7 mouse cellular contexts compared by ENCODE assay signal in genomic region chr19:55743557-55744441, GRCm38 (mm10). TPM values are rescaled to one million over a fixed set of nuclear protein-coding genes. Genes with fewer than 3 reads are reported as not detected.
DNase-seq lines count a peak whose midpoint lies in the region; ATAC-seq and TF ChIP-seq lines count a peak whose summit lies in the region.

No protein-coding gene starts in this region.

- peak overlapping the region; percentile 79 for H3K4me3 ChIP-seq in intestine, embryonic 15.5 days (replicated peaks)
- H3K4me3 ChIP-seq in midbrain, embryonic 16.5 days (ENCODE audit: low read depth, low read length): peak overlapping the region; percentile 62
- peak overlapping the region; percentile 96 for H3K4me3 ChIP-seq in testis, adult 2 months (ENCODE audit: control insufficient read depth, low read depth, low read length)

- peak overlapping the region; percentile 81 for H3K4me2 ChIP-seq in intestine, embryonic 15.5 days (replicated peaks)
- H3K4me2 ChIP-seq in midbrain, embryonic 16.5 days (ENCODE audit: low read length): peak overlapping the region; percentile 65

- no peak for TF ChIP-seq POLR2A in testis, adult 2 months (IDR thresholded peaks at IDR 0.05; ENCODE audit: control insufficient read depth, low read depth, low read length)

- H3K36me3 ChIP-seq in intestine, embryonic 15.5 days: no peaks in the 10 kb centered on the region
- no peaks in the 10 kb centered on the region for H3K36me3 ChIP-seq in midbrain, embryonic 16.5 days (ENCODE audit: control insufficient read depth, insufficient read depth, low read length)
- no peaks in the 10 kb centered on the region for H3K36me3 ChIP-seq in testis, adult 2 months (ENCODE audit: control insufficient read depth, insufficient read depth, low read length)

- DNase-seq in T-cell, adult 2 months (ENCODE audit: low spot score): peak; percentile 7
- peak; percentile 23 to 37 for DNase-seq in cerebellum, postnatal 25 days
- peak; percentile 56 to 64 for DNase-seq in gastrocnemius, postnatal 36 days
- DNase-seq in liver: peak; percentile 47

- H3K27ac ChIP-seq in intestine, embryonic 15.5 days: peak overlapping the region; percentile 95
- peak overlapping the region; percentile 98 for H3K27ac ChIP-seq in midbrain, embryonic 16.5 days (ENCODE audit: low read length)
- peak overlapping the region; percentile 78 for H3K27ac ChIP-seq in testis, adult 2 months (ENCODE audit: control insufficient read depth, insufficient read depth, low read depth, low read length)

- H3K9ac ChIP-seq in intestine, embryonic 15.5 days: peak overlapping the region; percentile 91
- H3K9ac ChIP-seq in midbrain, embryonic 16.5 days (ENCODE audit: low read depth, low read length): peak overlapping the region; percentile 93

- H3K9me3 ChIP-seq in intestine, embryonic 15.5 days: no peaks in the 10 kb centered on the region
- no peaks in the 10 kb centered on the region for H3K9me3 ChIP-seq in midbrain, embryonic 16.5 days (replicated peaks; ENCODE audit: control insufficient read depth, low read length, poor library complexity, severe bottlenecking)

- no peaks in the 10 kb centered on the region for H3K27me3 ChIP-seq in intestine, embryonic 15.5 days (replicated peaks)
- H3K27me3 ChIP-seq in midbrain, embryonic 16.5 days (ENCODE audit: control insufficient read depth, insufficient read depth, low read depth, low read length): no peaks in the 10 kb centered on the region
- peaks cover 11% of the 10 kb centered on the region for H3K27me3 ChIP-seq in testis, adult 2 months (ENCODE audit: control insufficient read depth, insufficient read depth, low read length)

- H3K4me1 ChIP-seq in intestine, embryonic 15.5 days (replicated peaks): peaks cover 49% of the 10 kb centered on the region
- H3K4me1 ChIP-seq in midbrain, embryonic 16.5 days (ENCODE audit: control insufficient read depth, insufficient read depth, low read length): peaks cover 16% of the 10 kb centered on the region
- peaks cover 16% of the 10 kb centered on the region for H3K4me1 ChIP-seq in testis, adult 2 months (ENCODE audit: control insufficient read depth, insufficient read depth, low read length)

- intact Hi-C loops in gastrocnemius, postnatal 36 days (cut with DNase I): loop anchor here (5.0 to 10.0 kb wide), 4 partner anchors 61 to 149 kb away; no protein-coding TSS in a partner anchor

- no peak for TF ChIP-seq CTCF in testis, adult 2 months (IDR thresholded peaks at IDR 0.05; ENCODE audit: control insufficient read depth, insufficient read depth, insufficient replicate concordance, low read depth, low read length)

- ATAC-seq in intestine, embryonic 15.5 days: peak; percentile 55
- ATAC-seq in midbrain, embryonic 16.5 days: peak; percentile 39

- WGBS in intestine, embryonic 15.5 days: under 1% methylated on average over 47 of the region's 47 CpGs
- 1% methylated on average over 47 of the region's 47 CpGs for WGBS in midbrain, embryonic 16.5 days

RNA-seq across cellular contexts. Expression of gene Tcf7l2, which starts 2.2 kb away (rescaled TPM):
- total RNA-seq in gastrocnemius, postnatal 36 days (2021): 1 to 10 TPM; 6.6 to 9.7 TPM
- polyA plus RNA-seq in intestine, embryonic 15.5 days (2015; fragmentation: Nextera tagmentation; extraction: Ambion mirVana): 65.0 and 78.9 TPM in 2 replicates
- polyA plus RNA-seq in midbrain, embryonic 16.5 days (2015; fragmentation: Nextera tagmentation; extraction: Ambion mirVana): 824 and 1,080 TPM in 2 replicates
- polyA plus RNA-seq in testis, adult 2 months (2012; rRNA removed): 6.1 and 6.2 TPM in 2 replicates

Comparison
In these comparisons a context has a peak if more than half of its experiments do, and no peak if none do; other contexts are left out.
1. Peak in every context shown above with its lines: DNase-seq, ATAC-seq, H3K4me3 ChIP-seq and H3K27ac ChIP-seq.
2. DNase-seq: peak in every context shown above with its lines; median percentile 60 in gastrocnemius, postnatal 36 days; 47 in liver; 30 in cerebellum, postnatal 25 days; 7 in T-cell, adult 2 months.